Mouse (Mus musculus) brain, embryonic 14.5 days (tissue): Measurements from ENCODE around the gene Zfp990.
"Not testable (repeated sequence)": the region's sequence is repeated elsewhere in the genome, so short reads cannot be mapped to it uniquely, and the experiment has no call there.

ENCODE experiments used
- CTCF ChIP-seq: fragments of 200-500 bp; IDR thresholded peaks from 2 replicates; pipeline ENCODE4 v1.5.1; 2012; ENCODE audit warnings: inconsistent platforms, mild to moderate bottlenecking, moderate library complexity, borderline replicate concordance; ENCODE audit not compliant: insufficient read depth, insufficient read length; ENCODE audit errors: extremely low read depth
- POLR2A ChIP-seq: fragments of 200-500 bp; IDR thresholded peaks from 2 replicates; pipeline ENCODE4 v1.6.1; 2012; ENCODE audit warnings: mild to moderate bottlenecking, inconsistent platforms, borderline replicate concordance; ENCODE audit not compliant: poor library complexity, insufficient read depth, insufficient read length, severe bottlenecking; ENCODE audit errors: extremely low read depth

GRCm38 (mm10) chr4:145514637-145515036 lies 4.1 kb downstream of the Zfp990 start:
- TF ChIP-seq CTCF, POLR2A: not testable (repeated sequence)
